Mouse (Mus musculus): Measurements from ENCODE around the gene Tead1. TPM values are rescaled to one million over a fixed set of nuclear protein-coding genes. Genes with fewer than 3 reads are reported as not detected.

Tead1 gene
- polyA plus RNA-seq, 1 experiment, result not detected

DNA sequence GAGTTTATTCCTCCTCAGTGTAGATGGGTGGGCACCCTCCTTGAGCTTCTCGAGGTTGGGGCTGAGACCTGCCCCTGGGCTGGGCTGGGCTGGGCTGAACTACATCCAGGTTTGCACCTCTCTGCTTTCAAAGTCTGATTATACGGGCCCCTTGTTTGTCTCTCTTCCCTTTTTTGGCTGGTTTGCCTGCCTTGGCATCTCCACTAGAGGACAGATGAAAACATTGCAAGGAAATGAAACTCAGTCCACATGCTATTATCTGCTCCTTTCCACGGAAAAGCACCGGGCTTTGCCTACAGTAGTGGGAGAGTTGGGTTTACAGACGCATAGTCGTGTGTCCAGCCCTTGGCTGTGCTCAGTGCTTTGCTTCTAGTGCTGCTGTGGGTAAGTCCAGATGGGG lies 60.1 kb downstream of the Tead1 start:
- no peak overlapping the region for H3K4me3 ChIP-seq (ENCODE audit: insufficient read depth, low read depth, low read length)
- H3K27ac ChIP-seq (ENCODE audit: insufficient read depth, low read depth, low read length), result no peak overlapping the region
- WGBS, result 58% methylated on average over 6 of the region's 6 CpGs
- no peak for TF ChIP-seq CTCF (IDR thresholded peaks at IDR 0.05; ENCODE audit: insufficient read depth, low read depth, low read length)
- TF ChIP-seq POLR2A (IDR thresholded peaks at IDR 0.05; ENCODE audit: insufficient read depth, low read depth, low read length), result no peak
- H3K4me1 ChIP-seq (ENCODE audit: control insufficient read depth, insufficient read depth, low read length), result peaks cover 17% of the 10 kb centered on the region

DNA sequence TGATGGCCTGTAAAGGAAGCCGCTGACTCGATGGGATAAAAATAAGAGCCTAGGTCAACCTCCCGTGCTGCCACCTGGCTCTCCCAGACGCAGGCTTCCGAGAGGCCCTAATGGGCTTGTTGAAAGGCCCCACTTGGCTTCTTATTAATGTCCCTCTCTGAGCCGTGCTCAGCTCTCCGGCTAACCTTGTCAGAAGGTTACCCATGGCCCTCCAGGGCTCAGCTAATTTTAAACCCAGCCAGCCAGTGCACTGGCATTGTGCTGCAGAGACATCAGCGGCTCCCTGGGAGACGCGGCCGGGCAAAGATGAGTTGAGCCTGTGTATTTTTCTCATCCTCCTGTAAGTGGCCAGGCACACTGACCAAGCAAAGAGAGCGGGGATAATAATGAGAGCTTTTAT lies 62.7 kb downstream of the Tead1 start:
- 63% methylated on average over 12 of the region's 12 CpGs for WGBS
- no peak for TF ChIP-seq CTCF (IDR thresholded peaks at IDR 0.05; ENCODE audit: insufficient read depth, low read depth, low read length)
- no peak for TF ChIP-seq POLR2A (IDR thresholded peaks at IDR 0.05; ENCODE audit: insufficient read depth, low read depth, low read length)
- H3K4me1 ChIP-seq (ENCODE audit: control insufficient read depth, insufficient read depth, low read length), result peaks cover 17% of the 10 kb centered on the region
- no peak overlapping the region for H3K27ac ChIP-seq (ENCODE audit: insufficient read depth, low read depth, low read length)
- H3K4me3 ChIP-seq (ENCODE audit: insufficient read depth, low read depth, low read length), result no peak overlapping the region

DNA sequence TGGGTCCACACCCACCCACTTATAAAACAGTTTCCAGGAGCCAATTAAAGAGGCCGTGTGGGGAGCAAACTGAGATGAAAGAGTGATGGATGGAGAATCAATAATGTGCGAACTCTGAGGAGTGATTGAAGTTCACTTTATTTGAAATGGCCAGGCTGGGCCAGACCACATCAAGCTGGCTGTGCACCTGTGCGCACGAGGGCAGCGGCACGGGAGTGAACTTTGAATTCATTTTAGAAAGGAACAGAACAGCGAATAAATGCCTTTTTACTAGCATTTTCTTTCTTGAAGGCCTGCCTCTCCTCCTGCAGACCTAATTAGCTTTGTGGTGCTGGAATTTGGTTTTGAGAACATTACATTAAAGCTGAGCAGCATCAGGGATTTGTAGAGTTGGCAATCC lies 63.9 kb downstream of the Tead1 start:
- WGBS, result 81% methylated on average over 7 of the region's 7 CpGs
- TF ChIP-seq CTCF (IDR thresholded peaks at IDR 0.05; ENCODE audit: insufficient read depth, low read depth, low read length) (no peak), POLR2A (IDR thresholded peaks at IDR 0.05; ENCODE audit: insufficient read depth, low read depth, low read length) (no peak)
- Histone ChIP-seq H3K27ac (ENCODE audit: insufficient read depth, low read depth, low read length) (no peak overlapping the region), H3K4me3 (ENCODE audit: insufficient read depth, low read depth, low read length) (no peak overlapping the region), H3K4me1 (ENCODE audit: control insufficient read depth, insufficient read depth, low read length) (peaks cover 17% of the 10 kb centered on the region)

DNA sequence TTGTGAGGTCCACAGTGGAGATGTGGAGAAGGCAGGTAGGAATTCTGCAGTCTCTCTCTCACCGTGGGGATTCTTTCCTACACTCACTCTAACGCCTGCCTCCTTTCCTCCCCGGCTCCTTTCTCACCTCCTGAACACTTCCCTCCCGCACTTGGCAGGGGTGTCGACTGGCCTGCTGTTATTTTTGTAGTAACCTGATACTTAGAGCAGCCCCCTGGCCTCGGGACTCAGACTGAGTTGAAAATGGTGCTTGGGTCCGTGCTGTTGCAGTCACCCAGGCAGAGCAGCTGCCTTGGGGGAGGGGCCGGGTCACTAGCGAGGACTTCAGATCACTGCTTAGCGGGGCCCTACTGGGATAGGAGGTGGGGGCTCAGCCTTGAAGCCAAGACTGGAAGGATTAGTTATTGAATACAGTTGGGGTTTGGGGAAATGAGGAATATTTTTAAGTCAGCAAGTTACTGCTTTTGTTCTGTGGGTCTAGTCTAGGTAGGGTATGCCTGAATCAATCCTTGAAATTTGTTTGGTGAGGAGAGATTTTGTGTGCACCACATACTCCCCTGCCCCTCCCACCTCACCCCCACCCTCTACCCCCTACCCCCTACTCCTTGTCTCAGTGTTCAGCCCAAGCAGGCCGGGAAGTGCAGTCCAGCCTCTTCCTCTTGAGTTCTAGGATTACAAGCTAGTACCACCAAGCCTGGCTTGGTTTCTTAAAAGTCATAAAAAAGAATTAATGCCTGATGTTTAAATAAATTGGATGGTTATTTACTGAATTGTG lies 64.7 kb downstream of the Tead1 start:
- no peak overlapping the region for H3K27ac ChIP-seq (ENCODE audit: insufficient read depth, low read depth, low read length)
- no peak overlapping the region for H3K4me3 ChIP-seq (ENCODE audit: insufficient read depth, low read depth, low read length)
- 41% methylated on average over 11 of the region's 11 CpGs for WGBS
- H3K4me1 ChIP-seq (ENCODE audit: control insufficient read depth, insufficient read depth, low read length), result peaks cover 17% of the 10 kb centered on the region
- no peak for TF ChIP-seq POLR2A (IDR thresholded peaks at IDR 0.05; ENCODE audit: insufficient read depth, low read depth, low read length)
- TF ChIP-seq CTCF (IDR thresholded peaks at IDR 0.05; ENCODE audit: insufficient read depth, low read depth, low read length), result no peak

DNA sequence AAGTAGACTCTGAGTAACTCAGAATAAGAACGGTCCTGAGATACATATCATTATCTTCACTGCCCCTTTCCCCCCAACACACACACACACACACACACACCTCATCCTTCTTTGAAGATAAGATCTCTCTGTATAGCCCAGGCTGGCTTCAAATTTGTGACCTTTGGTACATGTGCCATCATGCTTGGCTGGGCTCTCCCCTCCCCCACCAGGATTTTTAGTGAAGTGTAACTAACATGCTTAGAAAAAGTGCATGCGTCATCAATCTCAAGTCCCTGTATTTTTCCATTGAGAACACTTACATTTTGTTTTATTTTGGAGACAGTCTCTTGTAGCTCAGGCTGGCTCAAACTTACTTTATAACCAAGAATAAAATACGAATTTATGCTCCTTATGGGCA lies 68.1 kb downstream of the Tead1 start:
- Histone ChIP-seq H3K27ac (ENCODE audit: insufficient read depth, low read depth, low read length) (no peak overlapping the region), H3K4me1 (ENCODE audit: control insufficient read depth, insufficient read depth, low read length) (peaks cover 4% of the 10 kb centered on the region), H3K4me3 (ENCODE audit: insufficient read depth, low read depth, low read length) (no peak overlapping the region)
- TF ChIP-seq CTCF (IDR thresholded peaks at IDR 0.05; ENCODE audit: insufficient read depth, low read depth, low read length) (no peak), POLR2A (IDR thresholded peaks at IDR 0.05; ENCODE audit: insufficient read depth, low read depth, low read length) (no peak)
- 85% methylated on average over 3 of the region's 3 CpGs for WGBS

DNA sequence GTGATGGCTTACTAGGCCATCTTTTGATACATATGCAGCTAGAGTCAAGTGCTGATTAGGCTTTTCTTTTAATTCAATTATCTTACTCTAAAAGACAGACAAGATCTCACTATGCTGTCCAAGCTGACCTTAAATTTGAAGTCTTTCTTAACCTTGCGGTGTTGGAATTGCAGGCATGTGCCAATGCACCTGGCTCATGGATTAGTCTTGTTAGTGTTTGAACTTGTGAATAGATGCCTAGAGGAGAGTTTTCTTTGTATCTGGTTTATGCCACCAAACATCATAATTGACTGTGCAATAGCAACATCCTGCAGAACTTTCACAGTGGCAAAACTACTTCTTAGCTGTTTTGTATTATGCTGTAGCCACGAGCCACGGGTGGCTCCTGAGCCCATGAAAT lies 68.7 kb downstream of the Tead1 start:
- WGBS, result 91% methylated on average over 3 of the region's 3 CpGs

DNA sequence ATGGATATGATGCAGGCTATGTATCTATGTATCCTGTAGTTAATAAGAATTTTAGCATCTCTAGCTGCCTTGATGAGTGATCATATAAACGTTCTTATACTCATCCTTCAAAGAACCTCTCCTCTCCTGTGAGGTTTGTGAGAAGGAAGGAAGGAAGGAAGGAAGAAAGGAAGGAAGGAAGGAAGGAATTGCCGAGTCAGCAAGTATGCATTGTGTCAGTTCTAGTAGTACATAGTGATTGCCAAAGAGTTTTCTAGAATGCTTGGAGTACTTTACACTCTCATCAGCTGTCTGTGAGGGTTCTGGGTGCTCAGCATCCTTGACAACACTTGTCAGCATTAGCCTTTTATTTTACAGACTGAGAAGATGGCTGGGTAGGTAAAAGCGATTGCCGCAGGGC lies 69.2 kb downstream of the Tead1 start:
- WGBS, result 95% methylated on average over 4 of the region's 4 CpGs
- Histone ChIP-seq H3K4me3 (ENCODE audit: insufficient read depth, low read depth, low read length) (no peak overlapping the region), H3K27ac (ENCODE audit: insufficient read depth, low read depth, low read length) (no peak overlapping the region), H3K4me1 (ENCODE audit: control insufficient read depth, insufficient read depth, low read length) (peaks cover 4% of the 10 kb centered on the region)
- TF ChIP-seq POLR2A (IDR thresholded peaks at IDR 0.05; ENCODE audit: insufficient read depth, low read depth, low read length), result no peak
- no peak for TF ChIP-seq CTCF (IDR thresholded peaks at IDR 0.05; ENCODE audit: insufficient read depth, low read depth, low read length)

More for the DNA sequence above, 68.7 kb downstream of the Tead1 start:
- TF ChIP-seq CTCF (IDR thresholded peaks at IDR 0.05; ENCODE audit: insufficient read depth, low read depth, low read length) (no peak), POLR2A (IDR thresholded peaks at IDR 0.05; ENCODE audit: insufficient read depth, low read depth, low read length) (no peak)
- Histone ChIP-seq H3K4me3 (ENCODE audit: insufficient read depth, low read depth, low read length) (no peak overlapping the region), H3K4me1 (ENCODE audit: control insufficient read depth, insufficient read depth, low read length) (peaks cover 4% of the 10 kb centered on the region), H3K27ac (ENCODE audit: insufficient read depth, low read depth, low read length) (no peak overlapping the region)

DNA sequence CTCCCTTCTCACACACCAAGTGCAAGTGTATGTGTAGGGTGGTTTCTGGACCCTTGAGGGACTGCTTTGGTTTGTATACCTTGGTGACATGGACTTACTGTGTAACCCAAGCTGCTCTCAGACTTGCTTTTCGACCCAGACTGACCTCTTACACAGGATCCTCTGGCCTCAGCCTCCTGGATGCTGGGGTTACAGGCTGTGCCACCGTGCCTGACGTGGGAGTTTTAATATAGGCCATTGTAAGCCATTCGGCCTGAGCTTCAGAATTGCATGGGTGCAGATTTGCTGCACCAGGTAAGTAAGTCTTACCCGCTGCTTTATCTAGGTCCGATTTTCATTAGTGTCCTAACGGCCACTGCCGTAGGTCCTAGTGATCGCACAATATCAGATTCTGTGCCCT lies 71.0 kb downstream of the Tead1 start:
- no peak overlapping the region for H3K4me3 ChIP-seq (ENCODE audit: insufficient read depth, low read depth, low read length)
- WGBS, result 98% methylated on average over 9 of the region's 9 CpGs
- H3K27ac ChIP-seq (ENCODE audit: insufficient read depth, low read depth, low read length), result no peak overlapping the region
- H3K4me1 ChIP-seq (ENCODE audit: control insufficient read depth, insufficient read depth, low read length), result no peaks in the 10 kb centered on the region
- no peak for TF ChIP-seq CTCF (IDR thresholded peaks at IDR 0.05; ENCODE audit: insufficient read depth, low read depth, low read length)
- no peak for TF ChIP-seq POLR2A (IDR thresholded peaks at IDR 0.05; ENCODE audit: insufficient read depth, low read depth, low read length)

DNA sequence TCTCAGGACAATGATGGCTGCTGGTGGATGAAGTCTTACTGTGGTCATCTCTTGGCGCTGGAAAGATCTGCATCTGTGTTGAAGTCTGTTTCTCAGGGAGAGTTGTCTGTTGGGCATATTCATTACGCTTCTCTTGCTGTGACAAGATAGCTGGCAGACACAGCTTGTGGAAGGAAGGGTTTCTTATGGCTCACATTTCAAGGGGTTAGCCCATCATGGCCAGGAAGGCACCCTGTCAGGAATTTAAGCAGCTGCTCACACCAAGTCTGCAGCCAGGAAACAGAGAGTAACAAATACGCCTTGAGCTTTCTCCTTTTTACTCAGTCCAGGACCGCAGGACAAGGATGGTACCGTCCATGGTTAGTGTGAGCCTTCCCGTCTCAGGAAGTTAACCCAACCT lies 73.2 kb downstream of the Tead1 start:
- WGBS, result 96% methylated on average over 6 of the region's 6 CpGs
- TF ChIP-seq CTCF (IDR thresholded peaks at IDR 0.05; ENCODE audit: insufficient read depth, low read depth, low read length), result no peak
- TF ChIP-seq POLR2A (IDR thresholded peaks at IDR 0.05; ENCODE audit: insufficient read depth, low read depth, low read length), result no peak

More for the DNA sequence above, 73.2 kb downstream of the Tead1 start:
- Histone ChIP-seq H3K4me3 (ENCODE audit: insufficient read depth, low read depth, low read length) (no peak overlapping the region), H3K27ac (ENCODE audit: insufficient read depth, low read depth, low read length) (no peak overlapping the region), H3K4me1 (ENCODE audit: control insufficient read depth, insufficient read depth, low read length) (peaks cover 3% of the 10 kb centered on the region; the same call in 1 of the 2 replicates)
